Comparison of ENCODE assay signal across 23 mouse cellular contexts in genomic region chr19:14344467-14344866, GRCm38 (mm10).
"Had no signal": no experiment of that assay in that cellular context is flagged by ENCODE, and none has a peak within 500 bp of the region (broad histone marks: within the 10 kb centered on the region; RNA-seq: fewer than 3 reads in every experiment).

No protein-coding gene starts in this region.

- H3K9ac ChIP-seq: heart, embryonic 12.5 days; hindbrain, embryonic 12.5 days; hindbrain, embryonic 14.5 days; intestine, embryonic 15.5 days; limb, embryonic 13.5 days; limb, embryonic 15.5 days; liver, embryonic 12.5 days had no signal

- H3K4me1 ChIP-seq: heart, embryonic 10.5 days; hindbrain, embryonic 12.5 days; intestine, embryonic 15.5 days; liver, embryonic 12.5 days had no signal

- ATAC-seq: hindbrain, embryonic 16.5 days; intestine, embryonic 15.5 days; intestine, postnatal 0 days; liver, embryonic 12.5 days had no signal

- H3K27ac ChIP-seq: heart, adult 2 months; heart, embryonic 10.5 days; hindbrain, embryonic 10.5 days; hindbrain, embryonic 12.5 days; hindbrain, embryonic 14.5 days; intestine, embryonic 15.5 days; layer of hippocampus, adult 2 months; left cerebral cortex, adult 2 months; limb, embryonic 13.5 days; limb, embryonic 15.5 days; liver, embryonic 12.5 days had no signal

- DNase-seq: gastrocnemius, postnatal 25 days; heart, adult 2 months; heart, postnatal 10 days; heart, postnatal 4 days; kidney, adult 18-20 months; kidney, adult 8-10 months; kidney, postnatal 10 days; kidney, postnatal 25 days; kidney, postnatal 4 days; left cerebral cortex, postnatal 4 days had no signal

- H3K4me3 ChIP-seq: heart, adult 2 months; heart, embryonic 10.5 days; heart, embryonic 12.5 days; hindbrain, embryonic 10.5 days; hindbrain, embryonic 12.5 days; intestine, embryonic 15.5 days; layer of hippocampus, adult 2 months; left cerebral cortex, adult 2 months; limb, embryonic 13.5 days; limb, embryonic 15.5 days; liver, embryonic 12.5 days had no signal

- H3K36me3 ChIP-seq: heart, embryonic 10.5 days; heart, embryonic 12.5 days; hindbrain, embryonic 10.5 days; hindbrain, embryonic 12.5 days; intestine, embryonic 15.5 days; limb, embryonic 13.5 days; limb, embryonic 15.5 days; liver, embryonic 12.5 days had no signal

- H3K9me3 ChIP-seq: heart, embryonic 10.5 days; heart, embryonic 12.5 days; hindbrain, embryonic 10.5 days; hindbrain, embryonic 12.5 days; intestine, embryonic 15.5 days; limb, embryonic 13.5 days; limb, embryonic 15.5 days; liver, embryonic 12.5 days had no signal

- H3K27me3 ChIP-seq: heart, embryonic 12.5 days; hindbrain, embryonic 12.5 days; intestine, embryonic 15.5 days; limb, embryonic 13.5 days; limb, embryonic 15.5 days; liver, embryonic 12.5 days had no signal

- H3K4me2 ChIP-seq: heart, embryonic 12.5 days; hindbrain, embryonic 12.5 days; hindbrain, embryonic 14.5 days; intestine, embryonic 15.5 days; limb, embryonic 13.5 days; limb, embryonic 15.5 days; liver, embryonic 12.5 days had no signal
